Mouse (Mus musculus) adrenal gland, postnatal 10 days (tissue): ENCODE measurements around the gene G6pc2. TPM values are rescaled to one million over a fixed set of nuclear protein-coding genes. Genes with fewer than 3 reads are reported as not detected.

Experiments used
- DNase-seq: peaks from one replicate; pipeline ENCODE4 v3.0.0; 2021; ENCODE audit warnings: mixed read lengths
- long read RNA-seq, 2 experiments: library from polyadenylated mRNA; stranded (forward); transcript quantifications; one replicate each; pipeline ENCODE4 v2.0.0; 2021
- total RNA-seq, 2 experiments: library from RNA; stranded (reverse); gene quantifications; 2 replicates each; pipeline ENCODE4 v1.2.3; 2021

G6pc2 gene
- not detected for total RNA-seq
- long read RNA-seq, experiment 1 = 0 reads
- long read RNA-seq, experiment 2 = 0 reads

- DNase-seq = no peak
These were observed at the start of gene G6pc2 for GRCm38 (mm10) chr2:69210773-69211172. G6pc2 (plus strand) TSS chr2:69211073.

- no peak for DNase-seq
These were observed 40.3 kb upstream of the G6pc2 start for GRCm38 (mm10) chr2:69170395-69171077.

GRCm38 (mm10) chr2:69175296-69175695 is 35.6 kb upstream of the G6pc2 start:
- DNase-seq = no peak

- no peak for DNase-seq
These were observed 31.2 kb upstream of the G6pc2 start for GRCm38 (mm10) chr2:69179721-69180120.

GRCm38 (mm10) chr2:69187990-69188389 is 22.9 kb upstream of the G6pc2 start:
- DNase-seq = no peak

- DNase-seq = no peak
These were observed 22.1 kb upstream of the G6pc2 start for GRCm38 (mm10) chr2:69188732-69189131.

- no peak for DNase-seq
These were observed 21.7 kb upstream of the G6pc2 start for GRCm38 (mm10) chr2:69189222-69189621.

- no peak for DNase-seq
These were observed 19.8 kb upstream of the G6pc2 start for GRCm38 (mm10) chr2:69191059-69191458.

GRCm38 (mm10) chr2:69193555-69193954 is 17.3 kb upstream of the G6pc2 start:
- DNase-seq = no peak

- DNase-seq = no peak
These were observed 5.7 kb upstream of the G6pc2 start for GRCm38 (mm10) chr2:69205185-69205584.

GRCm38 (mm10) chr2:69205791-69206351 is 5.0 kb upstream of the G6pc2 start, which contains the start of gene Spc25:
Spc25 (minus strand) TSS chr2:69206194.
- DNase-seq = peak; percentile 91

- no peak for DNase-seq
These were observed 4.3 kb upstream of the G6pc2 start for GRCm38 (mm10) chr2:69206523-69206922.

- no peak for DNase-seq
These were observed 1.2 kb upstream of the G6pc2 start for GRCm38 (mm10) chr2:69209684-69210083.

- no peak for DNase-seq
These were observed 1.8 kb downstream of the G6pc2 start for GRCm38 (mm10) chr2:69212652-69213051.

- DNase-seq = no peak
These were observed 4.4 kb downstream of the G6pc2 start for GRCm38 (mm10) chr2:69215242-69215641.

GRCm38 (mm10) chr2:69221868-69222416 is 11.1 kb downstream of the G6pc2 start:
- no peak for DNase-seq

- DNase-seq = no peak
These were observed 11.9 kb downstream of the G6pc2 start for GRCm38 (mm10) chr2:69222815-69223214.

GRCm38 (mm10) chr2:69224724-69225123 is 13.9 kb downstream of the G6pc2 start:
- DNase-seq = no peak

GRCm38 (mm10) chr2:69226876-69227275 is 16.0 kb downstream of the G6pc2 start:
- DNase-seq = no peak

GRCm38 (mm10) chr2:69228635-69229034 is 17.8 kb downstream of the G6pc2 start:
- no peak for DNase-seq

GRCm38 (mm10) chr2:69230137-69230536 is 19.3 kb downstream of the G6pc2 start:
- DNase-seq = no peak

GRCm38 (mm10) chr2:69232101-69232500 is 21.2 kb downstream of the G6pc2 start:
- no peak for DNase-seq

- no peak for DNase-seq
These were observed 24.3 kb downstream of the G6pc2 start for GRCm38 (mm10) chr2:69234976-69235678.
